Mouse (Mus musculus) E14TG2a.4 (cell line): ENCODE measurements around the gene Rundc3a.

Experiments
- H3K27me3 ChIP-seq: 2 replicates; pipeline ENCODE4 v1.6.1; 2014; ENCODE audit warnings: low read length, control low read depth; ENCODE audit not compliant: insufficient read depth
- H3K36me3 ChIP-seq: 2 replicates; pipeline ENCODE4 v1.6.1; 2014; ENCODE audit warnings: low read length, control low read depth; ENCODE audit not compliant: insufficient read depth
- H3K4me1 ChIP-seq: replicated peaks from 2 replicates; pipeline ENCODE4 v1.6.1; 2014; ENCODE audit warnings: low read depth, low read length, control low read depth
- H3K4me3 ChIP-seq: replicated peaks from 2 replicates; pipeline ENCODE4 v1.5.1; 2014; ENCODE audit warnings: mild to moderate bottlenecking, low read length
- H3K9me3 ChIP-seq: 2 replicates; pipeline ENCODE4 v1.6.1; 2014; ENCODE audit warnings: low read length, control low read depth
- CTCF ChIP-seq: conservative IDR thresholded peaks from 2 replicates; pipeline ENCODE4 v1.5.1; 2014; ENCODE audit warnings: low read length
- NANOG ChIP-seq: IDR thresholded peaks from 2 replicates; pipeline ENCODE4 v1.6.1; 2014; ENCODE audit warnings: borderline replicate concordance, low read length, mixed read lengths
- POU5F1 ChIP-seq: IDR thresholded peaks from 2 replicates; pipeline ENCODE4 v1.6.1; 2014; ENCODE audit warnings: low read length, borderline replicate concordance

Gene Rundc3a

GRCm38 (mm10) chr11:102372936-102373335, 20.3 kb upstream of the Rundc3a start:
- Histone ChIP-seq H3K36me3 (no peaks in the 10 kb centered on the region), H3K27me3 (peaks cover 20% of the 10 kb centered on the region), H3K4me3 (peak overlapping the region; percentile 45), H3K9me3 (no peaks in the 10 kb centered on the region), H3K4me1 (peaks cover 71% of the 10 kb centered on the region)
- TF ChIP-seq CTCF: no peak
- no peak for TF ChIP-seq NANOG
- TF ChIP-seq POU5F1: no peak

DNA sequence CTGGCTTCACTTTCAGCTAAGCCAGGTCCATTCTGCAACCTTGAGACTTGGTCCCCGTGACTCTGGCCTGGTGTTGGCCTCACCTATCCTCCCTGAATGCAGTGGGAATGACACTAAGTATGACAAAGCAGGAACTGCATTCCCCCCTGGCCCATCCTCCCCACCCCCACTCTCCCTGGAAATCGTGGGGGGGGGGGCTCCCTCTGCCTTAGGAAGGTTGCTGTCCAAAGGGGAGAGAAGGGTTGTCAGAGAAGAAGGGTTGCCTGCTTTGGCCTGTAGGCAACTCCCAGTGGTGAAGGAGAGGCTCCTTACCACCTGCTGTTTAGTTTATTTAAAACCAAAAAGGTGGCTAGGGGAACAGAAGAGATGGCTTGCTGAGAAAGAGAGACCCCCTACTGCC, 19.6 kb upstream of the Rundc3a start:
- peaks cover 69% of the 10 kb centered on the region for H3K4me1 ChIP-seq
- H3K36me3 ChIP-seq: no peaks in the 10 kb centered on the region
- peaks cover 1% of the 10 kb centered on the region; the same call in 1 of the 2 replicates for H3K9me3 ChIP-seq
- peaks cover 20% of the 10 kb centered on the region for H3K27me3 ChIP-seq
- no peak for TF ChIP-seq POU5F1
- TF ChIP-seq CTCF: no peak
- no peak for TF ChIP-seq NANOG
- H3K4me3 ChIP-seq: peak overlapping the region; percentile 45

- TF ChIP-seq CTCF: no peak
- TF ChIP-seq NANOG: no peak
- no peak for TF ChIP-seq POU5F1
- Histone ChIP-seq H3K27me3 (peaks cover 15% of the 10 kb centered on the region), H3K4me1 (peaks cover 64% of the 10 kb centered on the region), H3K36me3 (no peaks in the 10 kb centered on the region), H3K9me3 (peaks cover 7% of the 10 kb centered on the region), H3K4me3 (peak overlapping the region; percentile 45; the same call in 1 of the 2 replicates)
Observed at GRCm38 (mm10) chr11:102374108-102374725, 19.0 kb upstream of the Rundc3a start.

DNA sequence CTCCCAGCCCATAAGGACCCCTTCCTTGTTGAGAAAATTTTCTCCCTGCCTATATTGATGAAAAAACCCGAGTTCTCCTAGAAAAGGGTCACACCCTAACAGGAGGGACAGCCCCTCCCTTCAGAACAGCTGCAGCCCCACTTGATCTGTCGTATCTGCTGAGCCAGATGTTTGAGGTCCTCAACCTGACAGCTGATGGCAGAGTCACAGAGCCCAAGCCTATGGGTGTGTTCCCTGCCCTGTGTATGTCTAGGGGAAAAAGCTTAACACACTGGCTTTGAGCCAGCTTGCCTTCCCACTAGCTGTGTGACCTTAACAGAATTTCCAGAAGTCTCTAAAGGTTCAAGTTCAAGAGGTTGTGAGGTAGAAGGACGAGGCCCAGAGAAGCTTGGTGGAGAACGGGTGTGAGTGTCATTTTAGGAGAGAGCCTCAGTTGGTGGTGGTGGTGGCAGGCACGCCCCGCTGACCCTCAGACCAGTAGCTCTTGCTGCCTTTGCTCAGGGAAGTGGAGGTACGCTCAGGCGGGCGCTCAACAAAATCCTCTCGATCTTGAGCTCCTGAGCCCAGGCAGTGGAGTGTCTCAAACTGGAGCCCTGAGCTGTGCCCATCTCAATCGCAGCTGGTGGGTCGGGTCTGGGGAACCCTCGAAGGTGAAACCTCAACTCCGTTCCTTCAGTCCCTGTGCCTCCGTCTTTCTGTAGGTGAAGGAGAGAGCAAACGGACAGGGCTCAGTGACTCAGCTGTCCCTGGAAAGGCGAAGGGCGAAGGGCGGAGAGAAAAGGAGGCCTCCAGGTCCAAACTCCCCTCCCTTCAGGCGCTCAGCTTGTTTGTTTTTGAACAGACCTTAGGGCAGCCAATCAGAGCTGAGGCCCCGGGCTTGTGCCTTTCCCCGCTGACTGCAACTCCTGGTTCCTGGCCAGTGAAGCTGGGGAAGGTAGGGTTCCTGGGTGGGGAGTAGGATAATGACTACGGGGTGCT, 17.7 kb upstream of the Rundc3a start:
- Histone ChIP-seq H3K4me3 (peak overlapping the region; percentile 71), H3K27me3 (peaks cover 11% of the 10 kb centered on the region), H3K4me1 (peaks cover 64% of the 10 kb centered on the region), H3K9me3 (peaks cover 8% of the 10 kb centered on the region), H3K36me3 (no peaks in the 10 kb centered on the region)
- TF ChIP-seq POU5F1 (no peak), NANOG (no peak), CTCF (no peak)

GRCm38 (mm10) chr11:102376196-102376835, 16.9 kb upstream of the Rundc3a start:
- Histone ChIP-seq H3K27me3 (peaks cover 11% of the 10 kb centered on the region), H3K9me3 (peaks cover 8% of the 10 kb centered on the region), H3K36me3 (0 out of 2 replicates have a peak, but pooled peaks cover under 1% of the 10 kb centered on the region), H3K4me1 (peaks cover 66% of the 10 kb centered on the region), H3K4me3 (peak overlapping the region; percentile 71)
- TF ChIP-seq POU5F1 (no peak), CTCF (no peak), NANOG (no peak)

GRCm38 (mm10) chr11:102377186-102377585, 16.0 kb upstream of the Rundc3a start:
- H3K9me3 ChIP-seq: peaks cover 8% of the 10 kb centered on the region
- TF ChIP-seq CTCF (peak; percentile 88), NANOG (no peak), POU5F1 (no peak)
- peaks cover 63% of the 10 kb centered on the region for H3K4me1 ChIP-seq
- 0 out of 2 replicates have a peak, but pooled peaks cover 5% of the 10 kb centered on the region for H3K36me3 ChIP-seq
- H3K27me3 ChIP-seq: peaks cover 8% of the 10 kb centered on the region
- H3K4me3 ChIP-seq: peak overlapping the region; percentile 71

GRCm38 (mm10) chr11:102380091-102380490, 13.1 kb upstream of the Rundc3a start:
- 0 out of 2 replicates have a peak, but pooled peaks cover 5% of the 10 kb centered on the region for H3K36me3 ChIP-seq
- H3K4me1 ChIP-seq: peaks cover 42% of the 10 kb centered on the region

More at GRCm38 (mm10) chr11:102380091-102380490, 13.1 kb upstream of the Rundc3a start:
- no peak for TF ChIP-seq CTCF
- TF ChIP-seq NANOG: no peak
- TF ChIP-seq POU5F1: no peak
- Histone ChIP-seq H3K4me3 (no peak overlapping the region), H3K9me3 (peaks cover 8% of the 10 kb centered on the region), H3K27me3 (no peaks in the 10 kb centered on the region)
